Mouse (Mus musculus): ENCODE data around the gene Ifrd2.

The Ifrd2 gene

DNA sequence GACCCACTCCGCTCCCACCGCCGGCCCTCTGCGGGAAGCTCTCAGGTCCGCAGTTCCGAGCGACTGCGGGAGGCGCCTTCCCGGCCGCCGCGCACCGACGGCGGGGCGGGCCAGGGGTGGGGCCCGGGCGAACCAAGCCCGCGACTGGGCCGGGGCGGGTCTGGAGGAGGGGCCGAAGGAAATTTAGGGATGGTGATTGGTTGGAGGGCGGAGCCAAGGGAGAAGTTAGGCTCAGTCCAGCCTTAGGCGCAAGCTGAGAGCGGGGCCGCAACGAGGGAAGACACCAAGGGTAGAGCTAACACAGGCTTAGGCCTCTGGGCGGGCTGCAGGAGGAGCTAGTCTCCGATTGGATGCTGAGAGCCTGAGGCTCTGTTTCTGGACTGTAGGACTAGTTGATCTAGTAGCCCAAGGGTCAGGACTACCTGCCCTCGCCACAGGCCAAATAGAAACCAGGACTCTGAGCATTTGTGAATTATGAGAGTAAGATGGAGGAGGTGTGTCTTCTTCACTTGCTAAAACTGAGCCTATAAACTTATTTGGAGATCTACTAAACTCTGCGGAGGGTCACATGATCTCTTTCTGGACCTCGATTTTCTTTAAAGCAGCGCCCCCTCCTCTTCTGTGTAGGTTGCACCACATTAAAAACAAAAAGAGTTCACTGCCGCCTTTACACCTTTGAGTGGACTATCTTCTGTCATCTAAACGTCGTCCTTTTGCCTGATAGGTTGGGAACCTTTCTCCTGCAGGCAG, 48.0 kb downstream of the Ifrd2 start, which contains the start of gene Gnai2:
Gene Gnai2 (minus strand): TSS at position 89 of the 750 bp plus-strand sequence.
- peak; percentile 97 for DNase-seq (ENCODE audit: low read depth, low spot score)

GRCm38 (mm10) chr9:107637070-107637469, 49.6 kb downstream of the Ifrd2 start:
- DNase-seq (ENCODE audit: low read depth, low spot score): no peak

DNA sequence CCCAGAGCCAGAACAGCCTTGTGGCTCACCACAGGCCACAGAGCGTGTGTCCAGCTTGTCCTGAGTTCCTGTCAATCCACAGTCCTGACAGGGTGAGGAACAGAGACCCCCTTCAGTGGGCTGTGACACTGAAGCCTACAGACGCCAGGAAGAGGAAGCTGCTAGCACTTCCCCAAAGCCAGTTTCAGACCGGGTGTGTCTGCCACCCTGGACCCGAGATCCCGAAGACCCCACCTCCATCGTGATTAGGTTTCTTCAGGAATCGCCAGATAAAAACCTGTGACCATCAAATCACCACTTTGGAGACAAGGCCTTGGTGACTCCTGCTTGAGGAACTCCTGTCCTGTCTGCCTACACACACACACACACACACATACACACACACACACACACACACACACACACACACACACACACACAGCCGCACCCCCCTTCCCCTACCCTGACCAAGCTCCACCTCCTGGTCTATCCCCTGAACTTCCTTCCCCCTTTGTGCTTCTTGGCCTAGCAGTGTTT, 52.9 kb downstream of the Ifrd2 start:
- DNase-seq (ENCODE audit: low read depth, low spot score): no peak

- DNase-seq (ENCODE audit: low read depth, low spot score): no peak
Measured at GRCm38 (mm10) chr9:107641666-107642065, 54.2 kb downstream of the Ifrd2 start.
